Mouse (Mus musculus) heart, postnatal 0 days (tissue): Measurements from ENCODE around the gene Adcyap1r1. TPM values are rescaled to one million over a fixed set of nuclear protein-coding genes. Genes with fewer than 3 reads are reported as not detected.

Source experiments
- ATAC-seq: fragments of 200-750 bp; cut with Nextera tagmentation; 2 replicates; pipeline ENCODE4 v1.8.0; 2017; ENCODE audit warnings: low read depth, moderate number of reproducible peaks, moderate library complexity; ENCODE audit not compliant: insufficient read depth
- DNase-seq: peaks from one replicate; pipeline ENCODE4 v3.0.0-alpha.2; 2016; ENCODE audit warnings: low spot score
- H3K27ac ChIP-seq: fragments of 300-500 bp; sonication (generic); 2 replicates; pipeline ENCODE4 v1.5.1; 2014; ENCODE audit warnings: low read depth, mild to moderate bottlenecking
- H3K27me3 ChIP-seq: fragments of 300-500 bp; sonication (generic); 2 replicates; pipeline ENCODE4 v1.6.1; 2014; ENCODE audit warnings: low read length, mixed read lengths; ENCODE audit not compliant: control insufficient read depth, insufficient read depth
- H3K36me3 ChIP-seq: fragments of 300-500 bp; sonication (generic); replicated peaks from 2 replicates; pipeline ENCODE4 v1.6.1; 2014; ENCODE audit warnings: low read length, mixed read lengths; ENCODE audit not compliant: control insufficient read depth, insufficient read depth
- H3K4me1 ChIP-seq: fragments of 300-500 bp; sonication (generic); 2 replicates; pipeline ENCODE4 v1.6.1; 2014; ENCODE audit warnings: antibody characterized with exemption; ENCODE audit not compliant: control insufficient read depth, insufficient read depth
- H3K4me2 ChIP-seq: fragments of 300-500 bp; sonication (generic); 2 replicates; pipeline ENCODE4 v1.6.1; 2014; ENCODE audit warnings: low read depth, mild to moderate bottlenecking, low read length, moderate library complexity
- H3K4me3 ChIP-seq: fragments of 300-500 bp; sonication (generic); 2 replicates; pipeline ENCODE4 v1.5.1; 2014; ENCODE audit warnings: low read depth, low read length
- H3K9ac ChIP-seq: fragments of 300-500 bp; sonication (generic); replicated peaks from 2 replicates; pipeline ENCODE4 v1.6.1; 2014; ENCODE audit warnings: low read depth, low read length, mixed read lengths
- H3K9me3 ChIP-seq: fragments of 300-500 bp; sonication (generic); replicated peaks from 2 replicates; pipeline ENCODE4 v1.6.1; 2016; ENCODE audit warnings: low read length; ENCODE audit not compliant: control insufficient read depth
- CTCF ChIP-seq: IDR thresholded peaks from 2 replicates; pipeline ENCODE4 v1.5.1; 2016; ENCODE audit warnings: antibody characterized with exemption, control low read depth, low read depth
- EP300 ChIP-seq: IDR thresholded peaks from 2 replicates; pipeline ENCODE4 v1.6.1; 2016; ENCODE audit warnings: antibody characterized with exemption, low read depth
- WGBS: fragments of 180-500 bp; shearing (Covaris S2); extraction: QIAGEN DNeasy Blood & Tissue Kit; methylation state at CpG from one replicate; pipeline ENCODE4 v1.1.7; 2014; 5-methylcytosine and 5-hydroxymethylcytosine counted together
- polyA plus RNA-seq: library from polyadenylated mRNA; unstranded; fragments of >200 nt; fragmentation: Nextera tagmentation; extraction: Ambion mirVana; gene quantifications from 2 replicates; pipeline ENCODE4 v1.2.1, GENCODE M21; 2015
- total RNA-seq: library from RNA; depleted of rRNA; stranded (reverse); fragments of >200 nt; gene quantifications from 2 replicates; pipeline ENCODE4 v1.2.3, GENCODE M21; 2014; ENCODE audit warnings: low replicate concordance

Adcyap1r1 gene
- total and polyA plus RNA-seq, 2 experiments from 2014 or later, result 1.1 to 4.2 TPM

GRCm38 (mm10) chr6:55438837-55439236 lies 12.9 kb upstream of the Adcyap1r1 start:
- Histone ChIP-seq H3K9me3 (no peaks in the 10 kb centered on the region), H3K4me1 (no peaks in the 10 kb centered on the region), H3K27ac (no peak overlapping the region), H3K27me3 (0 out of 2 replicates have a peak, but pooled peaks cover 13% of the 10 kb centered on the region), H3K4me2 (no peak overlapping the region), H3K36me3 (no peaks in the 10 kb centered on the region), H3K4me3 (no peak overlapping the region), H3K9ac (no peak overlapping the region)
- WGBS, result 48% methylated on average over 2 of the region's 2 CpGs
- TF ChIP-seq EP300, result no peak
- TF ChIP-seq CTCF, result no peak
- DNase-seq (no peak), ATAC-seq (no peak)

GRCm38 (mm10) chr6:55443927-55444688 lies 7.7 kb upstream of the Adcyap1r1 start:
- no peak for DNase-seq

GRCm38 (mm10) chr6:55444721-55445120 lies 7.1 kb upstream of the Adcyap1r1 start:
- 38% methylated on average over 4 of the region's 4 CpGs for WGBS
- no peak overlapping the region for H3K9ac ChIP-seq
- H3K4me2 ChIP-seq, result no peak overlapping the region
- DNase-seq (no peak), ATAC-seq (no peak)
- no peaks in the 10 kb centered on the region for H3K9me3 ChIP-seq
- H3K27me3 ChIP-seq, result peaks cover 34% of the 10 kb centered on the region
- TF ChIP-seq CTCF (no peak), EP300 (no peak)
- H3K27ac ChIP-seq, result no peak overlapping the region
- no peaks in the 10 kb centered on the region for H3K36me3 ChIP-seq
- H3K4me3 ChIP-seq, result no peak overlapping the region
- no peaks in the 10 kb centered on the region for H3K4me1 ChIP-seq

More at GRCm38 (mm10) chr6:55443927-55444688, 7.7 kb upstream of the Adcyap1r1 start:
- WGBS, result 17% methylated on average over 2 of the region's 2 CpGs
- H3K9ac ChIP-seq, result no peak overlapping the region
- H3K36me3 ChIP-seq, result no peaks in the 10 kb centered on the region
- H3K27ac ChIP-seq, result no peak overlapping the region
- no peak for ATAC-seq
- H3K4me3 ChIP-seq, result no peak overlapping the region
- H3K4me1 ChIP-seq, result no peaks in the 10 kb centered on the region
- no peak overlapping the region for H3K4me2 ChIP-seq
- no peak for TF ChIP-seq EP300
- TF ChIP-seq CTCF, result no peak
- H3K9me3 ChIP-seq, result no peaks in the 10 kb centered on the region
- H3K27me3 ChIP-seq, result 0 out of 2 replicates have a peak, but pooled peaks cover 28% of the 10 kb centered on the region

GRCm38 (mm10) chr6:55448199-55448598 lies 3.6 kb upstream of the Adcyap1r1 start:
- Histone ChIP-seq H3K27me3 (peaks cover 60% of the 10 kb centered on the region), H3K4me1 (peaks cover 2% of the 10 kb centered on the region; the same call in 1 of the 2 replicates), H3K9me3 (no peaks in the 10 kb centered on the region), H3K36me3 (no peaks in the 10 kb centered on the region), H3K4me2 (no peak overlapping the region), H3K4me3 (no peak overlapping the region), H3K9ac (no peak overlapping the region), H3K27ac (no peak overlapping the region)
- DNase-seq (no peak), ATAC-seq (no peak)
- 50% methylated on average over 9 of the region's 9 CpGs for WGBS
- TF ChIP-seq EP300 (no peak), CTCF (no peak)

GRCm38 (mm10) chr6:55448976-55449678 lies 2.7 kb upstream of the Adcyap1r1 start:
- Histone ChIP-seq H3K4me1 (peaks cover 9% of the 10 kb centered on the region; the same call in 1 of the 2 replicates), H3K27me3 (peaks cover 56% of the 10 kb centered on the region), H3K4me2 (no peak overlapping the region), H3K27ac (no peak overlapping the region), H3K9ac (no peak overlapping the region), H3K9me3 (no peaks in the 10 kb centered on the region), H3K36me3 (no peaks in the 10 kb centered on the region), H3K4me3 (no peak overlapping the region)
- ATAC-seq (no peak), DNase-seq (no peak)
- 65% methylated on average over 8 of the region's 8 CpGs for WGBS
- no peak for TF ChIP-seq EP300
- TF ChIP-seq CTCF, result no peak
